Mouse (Mus musculus) bone marrow, adult 2 months (tissue): ENCODE measurements at regions not wholly inside any gene's neighbourhood (a gene's known extent, or its start where the extent isn't known, plus 50 kb on each side); places are given as distances from the start of the nearest gene placed in this dataset.

Experiments
- H3K27ac ChIP-seq: fragments of 200-500 bp; 2 replicates; pipeline ENCODE4 v1.5.1; 2012; ENCODE audit warnings: low read depth, mild to moderate bottlenecking, control low read depth, inconsistent platforms, low read length; ENCODE audit not compliant: control insufficient read depth, poor library complexity, insufficient read depth
- H3K4me1 ChIP-seq: fragments of 200-500 bp; 2 replicates; pipeline ENCODE4 v1.6.1; 2011; ENCODE audit warnings: low read length; ENCODE audit not compliant: control insufficient read depth, insufficient read depth
- H3K4me3 ChIP-seq: fragments of 200-500 bp; replicated peaks from 2 replicates; pipeline ENCODE3; 2011; ENCODE audit warnings: mild to moderate bottlenecking, low read depth, low read length, control low read depth; ENCODE audit not compliant: control insufficient read depth
- CTCF ChIP-seq: fragments of 200-500 bp; IDR thresholded peaks from 2 replicates; pipeline ENCODE4 v1.5.1; 2011; ENCODE audit warnings: low read length, control low read depth; ENCODE audit not compliant: control insufficient read depth, insufficient read depth
- POLR2A ChIP-seq: fragments of 200-500 bp; IDR thresholded peaks from 2 replicates; pipeline ENCODE4 v1.6.1; 2011; ENCODE audit warnings: low read depth, mild to moderate bottlenecking, control low read depth, low read length, borderline replicate concordance; ENCODE audit not compliant: control insufficient read depth
- WGBS: fragments of 180-500 bp; shearing (Covaris S2); methylation state at CpG from one replicate; pipeline ENCODE4 v1.1.7; 2018; 5-methylcytosine and 5-hydroxymethylcytosine counted together

DNA sequence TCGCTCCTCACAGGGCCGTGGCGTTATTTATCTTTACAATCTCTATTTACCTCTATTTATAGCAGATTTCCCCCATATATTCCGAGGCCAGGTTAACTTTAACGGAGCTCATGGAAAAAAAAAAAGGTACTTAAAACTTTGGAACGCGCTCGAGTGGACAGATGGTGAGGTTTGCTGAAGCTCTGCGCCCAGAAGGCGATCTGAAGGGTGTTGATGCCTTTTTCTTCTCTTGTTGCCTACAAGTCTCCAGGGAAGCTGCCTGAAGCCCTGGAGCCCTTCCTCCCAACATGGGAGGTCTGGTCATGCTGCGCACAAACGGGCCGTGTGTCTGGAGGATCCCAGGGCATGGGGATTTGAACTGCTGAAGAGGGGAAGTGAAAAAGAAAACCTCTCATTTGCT, 130.9 kb downstream of the Gm26897 start:
- 48% methylated on average over 13 of the region's 13 CpGs for WGBS
- TF ChIP-seq CTCF (no peak), POLR2A (no peak)
- H3K4me3 ChIP-seq, result no peak overlapping the region
- H3K4me1 ChIP-seq, result no peaks in the 10 kb centered on the region
- H3K27ac ChIP-seq, result no peak overlapping the region

DNA sequence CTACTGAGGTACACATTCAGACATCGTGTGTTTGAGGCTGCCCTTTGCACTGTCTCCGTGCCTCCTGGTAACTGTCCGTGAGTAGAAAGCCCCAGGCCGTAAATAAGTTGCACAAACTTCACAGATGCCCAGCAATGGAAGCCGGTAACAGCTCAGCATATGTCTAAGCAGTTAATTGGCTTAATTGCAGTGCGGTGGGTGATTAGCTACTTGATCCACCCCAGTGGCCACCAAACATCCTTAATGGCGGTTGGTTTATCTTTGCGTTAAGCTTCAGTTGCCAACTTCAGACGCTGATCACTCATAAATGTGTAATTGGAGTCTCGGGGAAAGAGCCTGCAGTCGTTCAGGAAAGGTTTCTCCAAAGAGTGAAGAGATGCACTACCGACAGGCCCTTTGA, 135.3 kb downstream of the Gm26897 start:
- no peaks in the 10 kb centered on the region for H3K4me1 ChIP-seq
- no peak overlapping the region for H3K4me3 ChIP-seq
- TF ChIP-seq POLR2A (no peak), CTCF (no peak)
- H3K27ac ChIP-seq, result no peak overlapping the region
- WGBS, result 79% methylated on average over 12 of the region's 12 CpGs

DNA sequence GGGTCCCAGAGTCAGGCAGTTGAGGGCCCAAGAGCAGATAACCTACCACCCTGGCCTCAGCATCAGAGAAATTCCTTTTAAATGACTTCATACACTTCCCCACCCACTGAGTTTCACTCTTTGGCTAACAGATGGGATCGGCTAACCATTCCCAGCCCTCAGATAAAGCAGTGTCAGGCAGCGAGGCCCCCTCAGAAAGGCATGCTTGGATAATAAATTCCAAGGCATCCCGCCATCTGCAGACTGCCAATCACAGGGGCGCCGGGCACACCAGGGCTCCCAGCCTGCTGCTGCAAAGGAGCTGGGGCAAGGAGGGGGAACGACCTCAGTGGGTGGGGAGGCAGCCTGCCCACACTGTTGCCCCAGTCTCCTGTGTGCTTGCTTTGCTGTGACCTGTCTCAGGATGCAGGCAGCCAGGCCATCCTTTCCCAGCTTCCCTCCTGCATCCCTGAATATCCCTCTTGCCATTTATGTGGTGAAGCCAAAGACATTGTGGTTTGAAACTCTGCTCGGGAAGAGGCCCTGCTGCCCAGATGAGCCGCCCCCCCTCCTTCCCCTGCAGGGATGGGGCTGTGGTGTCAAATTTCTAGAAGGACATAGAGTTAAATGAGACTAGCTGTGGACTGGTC, 143.6 kb downstream of the Gm26897 start:
- H3K4me1 ChIP-seq, result no peaks in the 10 kb centered on the region
- 35% methylated on average over 8 of the region's 8 CpGs for WGBS
- no peak overlapping the region for H3K4me3 ChIP-seq
- H3K27ac ChIP-seq, result no peak overlapping the region
- TF ChIP-seq POLR2A (no peak), CTCF (no peak)

DNA sequence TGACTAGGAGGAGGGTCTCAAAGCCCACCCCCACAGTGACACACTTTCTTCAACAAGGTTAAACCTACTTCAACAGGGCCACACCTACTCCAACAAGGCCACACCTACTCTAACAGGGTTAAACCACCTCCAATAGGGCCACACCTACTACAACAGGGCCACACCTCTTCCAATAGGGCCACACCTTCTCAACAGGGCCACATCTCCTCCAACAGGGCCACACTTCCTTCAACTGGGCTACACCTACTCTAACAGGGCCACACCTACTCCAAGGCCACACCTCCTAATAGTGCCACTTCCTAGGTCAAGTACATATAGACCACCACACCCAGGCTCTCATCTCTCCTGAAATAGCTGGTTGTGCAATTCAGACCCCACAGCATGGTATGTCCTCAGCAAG, 145.3 kb downstream of the Gm26897 start:
- Histone ChIP-seq H3K27ac (no peak overlapping the region), H3K4me3 (no peak overlapping the region), H3K4me1 (no peaks in the 10 kb centered on the region)
- TF ChIP-seq POLR2A (no peak), CTCF (no peak)

DNA sequence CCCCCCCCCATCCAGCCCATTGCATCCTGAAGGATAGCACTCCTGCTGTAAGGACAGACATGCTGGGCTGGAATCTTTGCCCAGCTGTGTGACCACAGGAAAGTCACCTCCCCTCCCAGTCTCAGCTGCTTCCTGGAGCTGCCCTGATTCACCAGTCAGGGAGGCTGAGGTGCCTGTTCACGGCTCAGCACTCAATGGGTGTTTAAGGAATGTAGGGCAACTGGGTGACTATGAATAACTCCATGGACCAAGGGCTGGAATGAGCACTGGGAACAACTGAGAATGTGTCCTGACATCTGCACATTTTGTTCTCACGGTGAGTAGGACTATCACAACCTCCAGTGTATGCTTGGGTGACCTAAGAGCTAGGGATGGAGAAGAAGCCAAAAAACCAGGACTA, 146.5 kb downstream of the Gm26897 start:
- WGBS, result 69% methylated on average over 2 of the region's 2 CpGs
- Histone ChIP-seq H3K27ac (no peak overlapping the region), H3K4me1 (no peaks in the 10 kb centered on the region), H3K4me3 (no peak overlapping the region)
- TF ChIP-seq POLR2A (no peak), CTCF (no peak)

DNA sequence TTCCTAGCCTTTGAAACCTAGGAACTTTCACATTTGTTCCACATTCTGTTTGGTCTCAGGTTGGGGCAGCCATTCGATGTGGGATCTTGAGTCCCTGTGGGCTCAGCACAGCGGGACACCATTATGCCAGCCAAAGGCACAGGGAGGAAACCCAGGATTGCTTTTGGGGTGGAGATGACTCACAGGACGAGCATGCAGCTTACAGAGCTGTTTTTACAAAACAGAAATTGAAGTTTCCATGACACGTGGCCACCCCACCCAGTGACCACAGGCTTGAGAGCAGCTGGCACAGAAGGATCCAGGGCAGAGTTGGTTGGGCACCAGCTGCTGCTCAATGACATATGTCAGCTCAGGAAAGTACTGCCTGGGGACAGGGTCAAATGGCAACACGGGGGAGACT, 147.8 kb downstream of the Gm26897 start:
- TF ChIP-seq POLR2A (no peak), CTCF (no peak)
- Histone ChIP-seq H3K27ac (no peak overlapping the region), H3K4me1 (no peaks in the 10 kb centered on the region), H3K4me3 (no peak overlapping the region)
- 27% methylated on average over 5 of the region's 5 CpGs for WGBS

DNA sequence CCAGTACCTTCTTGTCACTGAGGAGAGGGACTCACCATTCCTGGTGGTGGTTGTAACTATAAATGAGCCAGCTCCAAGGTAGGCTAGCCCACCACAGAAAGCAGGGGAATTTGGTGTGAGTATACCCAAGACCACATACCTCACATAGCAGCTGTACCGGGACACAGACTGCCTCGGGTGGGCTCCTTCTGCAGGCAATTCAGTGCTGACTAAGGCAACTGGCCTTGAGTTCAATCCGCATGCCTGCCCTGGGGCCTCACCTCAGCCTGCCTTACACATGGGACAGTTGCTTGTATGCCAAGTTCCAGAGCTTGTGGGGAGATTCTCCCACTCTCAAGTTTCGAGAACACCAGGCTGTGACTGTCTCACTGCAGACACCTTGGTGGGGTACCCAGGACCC, 153.6 kb downstream of the Gm26897 start:
- WGBS, result 72% methylated on average over 4 of the region's 4 CpGs
- Histone ChIP-seq H3K4me1 (no peaks in the 10 kb centered on the region), H3K4me3 (no peak overlapping the region), H3K27ac (no peak overlapping the region)
- TF ChIP-seq POLR2A, result no peak
- no peak for TF ChIP-seq CTCF

DNA sequence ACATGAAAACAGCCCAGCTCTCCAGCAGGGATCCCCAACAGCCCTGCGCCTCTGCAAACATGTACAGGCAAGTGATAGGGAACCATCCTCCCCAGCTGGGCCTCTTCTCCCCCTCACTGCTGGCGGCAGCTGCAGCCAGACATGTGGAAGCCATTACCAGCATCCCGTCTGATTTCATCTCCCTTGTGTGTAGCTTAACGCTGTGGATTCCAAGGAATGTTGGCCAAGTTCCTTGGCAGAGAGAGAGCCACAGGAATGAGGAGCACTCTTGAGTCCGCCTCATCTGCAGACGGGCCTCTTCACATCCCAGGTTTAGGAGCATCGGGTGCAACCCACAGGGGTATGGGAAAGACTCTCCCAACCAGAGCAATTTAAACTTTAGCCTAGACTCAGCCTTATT, 157.1 kb downstream of the Gm26897 start:
- TF ChIP-seq CTCF (no peak), POLR2A (no peak)
- no peaks in the 10 kb centered on the region; the same call in 1 of the 2 replicates for H3K4me1 ChIP-seq
- no peak overlapping the region for H3K4me3 ChIP-seq
- 72% methylated on average over 7 of the region's 7 CpGs for WGBS
- no peak overlapping the region for H3K27ac ChIP-seq

DNA sequence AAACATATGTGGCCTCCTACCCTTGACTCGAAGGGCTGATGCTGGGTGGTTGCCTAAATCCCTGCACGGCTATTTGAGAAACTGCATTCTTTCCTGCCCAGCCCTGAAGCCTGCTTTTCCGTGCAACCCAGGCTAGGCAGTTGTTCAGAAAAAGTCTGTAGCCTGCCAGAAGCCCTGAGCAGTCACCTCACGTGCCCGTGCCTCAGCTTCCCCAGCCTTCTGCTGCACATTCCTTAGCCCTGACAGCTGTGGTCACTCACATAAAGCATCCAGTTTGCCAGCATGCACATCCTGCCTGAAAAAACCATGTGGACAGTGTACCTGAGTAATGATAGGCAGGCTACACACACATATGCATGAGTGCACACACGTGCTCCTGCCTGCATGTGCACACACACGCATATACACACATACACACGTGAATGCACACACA, 157.6 kb downstream of the Gm26897 start:
- Histone ChIP-seq H3K4me3 (no peak overlapping the region), H3K4me1 (no peaks in the 10 kb centered on the region; the same call in 1 of the 2 replicates), H3K27ac (no peak overlapping the region)
- WGBS, result 77% methylated on average over 8 of the region's 8 CpGs
- TF ChIP-seq POLR2A, result no peak
- no peak for TF ChIP-seq CTCF
